Mouse (Mus musculus) embryonic fibroblast, embryonic 13.5 days (primary cell): ENCODE measurements around the gene Mon2.

Experiments
- CTCF ChIP-seq: IDR thresholded peaks from 2 replicates; pipeline ENCODE4 v1.5.1; 2011; ENCODE audit warnings: mild to moderate bottlenecking, control low read depth, low read length, moderate library complexity, borderline replicate concordance; ENCODE audit not compliant: insufficient read depth
- POLR2A ChIP-seq: IDR thresholded peaks from 2 replicates; pipeline ENCODE4 v1.6.1; 2011; ENCODE audit warnings: low read depth, mild to moderate bottlenecking, control low read depth, low read length, moderate library complexity

DNA sequence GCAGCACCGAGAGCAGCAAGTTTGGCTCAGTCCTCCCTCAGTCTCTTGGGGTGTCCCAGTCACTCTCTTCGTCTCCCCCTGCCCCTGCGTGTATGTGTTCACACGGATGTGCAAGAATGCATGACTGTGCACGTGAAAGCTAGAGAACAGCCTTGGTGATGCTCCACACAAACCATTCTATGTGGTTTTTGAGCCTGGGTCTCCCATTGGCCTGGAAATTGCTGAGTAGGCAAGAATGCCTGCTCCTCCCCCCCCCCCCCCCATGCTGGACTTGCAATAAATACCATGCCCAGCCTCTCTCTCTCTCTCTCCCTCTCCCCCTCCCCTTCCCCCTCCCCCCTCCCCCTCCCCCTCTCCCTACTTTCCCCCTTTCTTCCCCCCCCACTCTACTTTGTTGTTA lies 117.6 kb downstream of the Mon2 start:
- TF ChIP-seq CTCF (no peak), POLR2A (no peak)
